Mouse (Mus musculus) liver, adult 2 months (tissue): ENCODE data around the gene Nos1ap.

Experiments used
- CTCF ChIP-seq: fragments of 200-500 bp; IDR thresholded peaks from 2 replicates; pipeline ENCODE4 v1.5.1; 2011; ENCODE audit warnings: low read depth, low read length, control low read depth
- POLR2A ChIP-seq: fragments of 200-500 bp; IDR thresholded peaks from 2 replicates; pipeline ENCODE4 v1.6.1; 2011; ENCODE audit warnings: low read length, control low read depth; ENCODE audit not compliant: insufficient read depth; ENCODE audit errors: extremely low read depth

DNA sequence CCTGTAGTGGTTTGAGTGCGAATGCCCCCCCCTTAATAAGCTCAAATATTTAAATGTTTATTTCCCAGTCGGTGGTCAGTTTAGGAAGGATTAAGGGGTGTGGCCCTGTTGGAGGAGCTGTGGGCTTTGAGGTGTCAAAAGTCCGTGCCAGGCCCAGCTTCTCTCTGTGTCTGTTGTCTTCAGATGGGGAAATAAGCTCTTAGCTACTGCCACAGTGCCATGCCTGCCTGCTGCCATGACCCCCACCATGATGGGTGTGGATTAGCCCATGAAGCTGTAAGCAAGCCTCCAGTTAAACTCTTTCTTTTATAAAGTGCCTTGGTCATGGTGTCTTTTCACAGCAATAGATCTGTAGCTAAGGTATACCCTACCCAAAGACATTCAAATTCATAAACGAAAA is 43.2 kb upstream of the Nos1ap start:
- TF ChIP-seq CTCF (no peak), POLR2A (no peak)
